Mouse (Mus musculus): ENCODE data around the gene Clstn2.

Gene Clstn2

DNA sequence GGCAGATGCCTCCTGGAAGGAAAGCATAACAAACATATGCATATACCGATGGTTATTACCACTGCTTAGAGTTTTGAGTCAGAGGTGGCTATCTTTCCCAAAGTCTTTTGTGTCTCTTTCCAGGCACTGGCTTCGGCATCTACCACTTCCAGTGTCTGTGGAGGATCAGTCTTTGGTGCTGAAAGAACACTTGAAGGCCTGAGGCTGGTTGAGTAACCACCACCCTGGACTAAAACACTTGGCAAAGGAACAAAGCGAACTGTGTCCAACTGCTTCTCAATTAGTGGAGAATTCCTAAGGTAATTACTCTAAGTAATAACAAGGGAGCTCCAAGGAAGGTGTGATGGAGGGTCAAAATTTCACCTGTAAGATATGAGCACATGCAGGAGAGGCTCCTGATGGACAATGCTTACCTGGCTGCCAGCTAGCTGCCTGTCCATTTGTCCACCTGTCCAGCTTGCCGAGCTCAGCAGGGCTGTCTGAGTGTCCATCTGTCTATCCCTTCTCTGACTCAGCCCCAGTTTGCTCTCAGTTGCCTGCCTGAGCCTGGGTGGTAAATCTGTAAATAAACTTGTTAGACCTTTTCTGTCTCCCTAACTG lies 346.1 kb downstream of the Clstn2 start:
- TF ChIP-seq GATA4 (IDR thresholded peaks at IDR 0.05; ENCODE audit: insufficient replicate concordance, low read length), result no peak

DNA sequence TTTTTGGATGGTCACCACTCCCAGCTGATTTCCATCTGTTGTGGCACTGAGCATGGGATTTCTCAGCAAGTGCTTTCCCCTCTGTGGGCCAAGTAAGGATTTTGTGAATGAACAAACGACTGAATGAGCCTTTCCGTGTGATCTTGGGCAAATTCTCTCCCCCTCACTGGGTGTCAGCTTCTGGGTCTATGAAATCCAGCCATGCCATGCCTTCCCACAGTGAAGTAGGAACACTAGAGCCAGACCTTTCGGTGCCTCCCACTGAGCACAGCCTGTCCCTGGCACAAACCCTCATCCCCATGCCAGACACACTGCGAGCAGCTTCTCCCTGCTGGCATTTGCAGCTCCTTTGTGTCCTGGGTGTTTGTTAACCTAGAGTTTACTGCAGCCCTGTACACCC lies 347.3 kb downstream of the Clstn2 start:
- no peak for TF ChIP-seq GATA4 (IDR thresholded peaks at IDR 0.05; ENCODE audit: insufficient replicate concordance, low read length)

DNA sequence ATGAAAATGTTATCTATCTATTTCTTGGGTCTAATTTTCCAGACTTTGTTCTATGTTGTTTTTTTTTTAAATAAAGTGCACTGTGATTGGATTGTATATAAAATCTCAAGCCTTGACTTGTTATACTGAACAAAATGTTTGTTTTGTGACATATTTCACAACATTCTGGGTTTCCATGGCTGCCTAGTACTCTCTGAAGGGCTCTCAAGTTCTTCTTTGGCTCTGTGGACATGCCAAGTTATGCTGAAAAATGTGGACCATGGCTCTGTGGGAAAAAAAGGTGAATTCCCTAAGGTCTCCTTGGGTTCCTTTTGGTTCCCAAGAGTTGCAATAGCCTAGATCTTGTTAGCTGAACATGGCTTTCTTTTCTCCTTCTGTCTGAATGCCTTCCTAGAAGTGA lies 353.1 kb downstream of the Clstn2 start:
- no peak for TF ChIP-seq GATA4 (IDR thresholded peaks at IDR 0.05; ENCODE audit: insufficient replicate concordance, low read length)

DNA sequence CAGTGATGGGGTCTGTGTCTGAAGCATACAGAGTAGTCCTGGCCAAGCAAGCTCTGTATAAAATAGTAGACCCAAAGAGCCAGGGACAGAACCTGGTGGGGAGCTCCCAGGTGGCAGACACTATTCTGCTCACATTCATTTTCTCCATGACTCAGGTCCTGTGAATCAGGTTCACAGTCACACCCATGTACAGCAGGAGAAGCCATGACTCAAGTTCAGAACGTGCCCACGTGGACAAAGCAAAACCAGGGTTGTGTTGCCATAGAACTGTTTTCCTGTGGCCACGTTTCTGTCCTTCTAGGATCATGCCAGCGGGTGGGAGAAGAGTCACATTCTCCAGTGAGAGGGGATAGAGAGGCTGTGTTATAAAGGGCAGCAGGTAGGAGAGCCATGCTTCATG lies 353.9 kb downstream of the Clstn2 start:
- TF ChIP-seq GATA4 (IDR thresholded peaks at IDR 0.05; ENCODE audit: insufficient replicate concordance, low read length), result no peak

DNA sequence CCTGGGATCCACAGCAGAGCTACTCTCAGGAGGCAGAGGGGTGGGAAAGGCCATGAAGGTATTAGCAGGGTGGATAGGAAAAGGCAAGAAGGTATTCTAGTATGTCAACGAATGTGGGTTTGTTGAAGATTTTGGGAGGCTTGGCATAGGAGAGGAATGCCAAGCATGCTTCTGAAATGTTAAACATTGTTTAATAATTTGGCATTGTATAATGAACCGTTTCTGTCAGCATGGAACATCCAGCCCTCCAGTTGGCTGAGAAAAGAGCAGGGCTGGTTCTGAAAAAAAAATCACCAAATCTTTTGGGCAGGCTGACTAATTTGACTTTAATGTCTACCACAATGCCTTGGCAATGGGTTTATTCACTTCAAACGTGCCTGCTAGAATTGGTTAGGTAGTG lies 355.9 kb downstream of the Clstn2 start:
- no peak for TF ChIP-seq GATA4 (IDR thresholded peaks at IDR 0.05; ENCODE audit: insufficient replicate concordance, low read length)

DNA sequence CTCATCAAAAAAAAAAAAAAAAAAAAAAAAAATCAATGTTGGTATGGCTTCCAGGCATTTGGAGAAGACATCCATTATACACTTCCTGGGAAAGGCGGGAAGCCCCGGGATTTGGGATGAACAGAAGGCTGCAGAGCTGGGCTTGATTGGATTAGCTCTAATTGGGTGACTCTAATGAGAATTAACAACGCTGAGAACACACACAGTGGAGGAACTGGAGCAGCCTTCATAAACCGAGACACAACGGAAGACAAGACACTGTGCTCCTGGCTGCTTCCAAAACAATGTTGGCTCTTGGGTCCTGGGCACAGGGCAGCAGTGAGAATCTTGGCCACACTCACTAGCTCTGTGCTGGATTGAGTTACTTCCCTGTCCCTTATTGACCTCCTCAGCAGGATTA lies 360.3 kb downstream of the Clstn2 start:
- no peak for TF ChIP-seq GATA4 (IDR thresholded peaks at IDR 0.05; ENCODE audit: insufficient replicate concordance, low read length)

DNA sequence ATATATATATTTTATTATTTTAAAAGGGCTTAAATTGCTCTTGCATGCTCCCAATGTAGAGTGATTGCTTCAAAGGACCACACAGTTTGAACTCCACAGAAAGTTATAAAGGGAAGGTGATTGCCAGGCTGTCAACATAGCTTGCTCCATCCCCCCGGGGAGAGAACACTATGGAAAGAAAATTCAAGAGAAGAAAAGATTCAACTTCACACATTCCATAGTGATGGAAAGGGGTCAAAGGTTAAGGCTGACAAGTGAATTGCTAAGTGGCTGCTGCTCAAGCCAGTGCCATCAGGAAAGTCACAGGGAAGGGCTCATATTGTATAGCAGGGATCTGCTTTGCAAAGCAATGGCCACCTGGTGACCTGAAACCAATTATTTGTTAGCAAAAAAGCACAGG lies 360.8 kb downstream of the Clstn2 start:
- TF ChIP-seq GATA4 (IDR thresholded peaks at IDR 0.05; ENCODE audit: insufficient replicate concordance, low read length), result no peak

DNA sequence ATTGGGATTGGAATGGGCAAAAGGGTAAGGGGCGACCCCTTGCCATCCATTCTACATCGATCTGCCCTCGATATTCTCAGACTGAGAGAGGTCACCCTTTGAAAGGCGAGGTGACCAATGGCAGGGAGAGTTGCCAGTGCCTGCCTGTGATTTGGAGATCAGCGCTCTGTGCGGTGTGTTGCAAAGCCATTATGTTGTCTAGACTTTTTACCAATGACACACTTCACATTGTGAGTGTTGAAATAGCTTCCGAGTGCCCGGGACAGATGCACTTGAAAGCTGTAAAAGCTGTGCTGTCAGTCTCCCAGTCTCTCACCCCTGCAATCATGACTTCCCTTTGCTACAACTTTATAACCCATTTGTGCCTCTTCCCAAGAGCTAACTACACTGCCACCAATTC lies 362.3 kb downstream of the Clstn2 start:
- TF ChIP-seq GATA4 (IDR thresholded peaks at IDR 0.05; ENCODE audit: insufficient replicate concordance, low read length), result no peak

DNA sequence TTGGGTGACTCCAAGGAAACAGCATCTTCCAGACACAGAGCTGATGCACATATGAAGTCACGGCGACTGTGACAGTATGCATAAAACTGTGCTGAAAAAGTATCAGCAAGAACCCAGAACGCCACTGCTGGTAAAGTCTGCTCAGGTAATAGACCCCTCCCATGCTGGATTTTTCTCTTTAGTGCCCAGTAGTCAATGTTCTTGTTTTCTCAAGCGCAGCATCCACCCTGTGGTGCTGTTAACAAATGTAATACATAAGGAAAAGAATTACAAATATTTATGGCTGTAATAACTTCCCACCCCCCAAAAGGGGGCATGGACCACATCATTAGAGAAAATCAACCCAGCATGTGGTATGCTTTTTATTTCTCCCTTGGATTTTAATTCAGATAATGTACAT lies 372.0 kb downstream of the Clstn2 start:
- no peak for TF ChIP-seq GATA4 (IDR thresholded peaks at IDR 0.05; ENCODE audit: insufficient replicate concordance, low read length)

DNA sequence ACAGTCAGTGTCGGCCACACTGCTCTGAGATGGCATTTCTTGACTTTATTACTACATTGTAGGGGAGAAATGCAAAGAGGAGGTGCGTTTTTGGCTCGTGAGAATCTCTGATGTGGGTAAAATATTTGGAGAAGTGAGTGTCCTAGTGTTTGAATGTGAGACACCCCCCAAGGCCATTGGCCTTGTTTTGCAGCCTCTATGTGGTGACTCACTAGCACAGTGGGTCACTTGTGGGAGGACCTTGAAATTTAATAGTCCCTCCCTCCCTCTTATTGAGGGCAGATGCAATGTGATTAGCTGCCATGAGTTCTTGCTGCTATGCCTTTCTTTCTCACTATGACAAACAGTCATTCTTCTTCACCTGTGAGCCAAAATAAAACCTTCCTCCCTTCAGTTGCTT lies 374.2 kb downstream of the Clstn2 start:
- no peak for TF ChIP-seq GATA4 (IDR thresholded peaks at IDR 0.05; ENCODE audit: insufficient replicate concordance, low read length)

DNA sequence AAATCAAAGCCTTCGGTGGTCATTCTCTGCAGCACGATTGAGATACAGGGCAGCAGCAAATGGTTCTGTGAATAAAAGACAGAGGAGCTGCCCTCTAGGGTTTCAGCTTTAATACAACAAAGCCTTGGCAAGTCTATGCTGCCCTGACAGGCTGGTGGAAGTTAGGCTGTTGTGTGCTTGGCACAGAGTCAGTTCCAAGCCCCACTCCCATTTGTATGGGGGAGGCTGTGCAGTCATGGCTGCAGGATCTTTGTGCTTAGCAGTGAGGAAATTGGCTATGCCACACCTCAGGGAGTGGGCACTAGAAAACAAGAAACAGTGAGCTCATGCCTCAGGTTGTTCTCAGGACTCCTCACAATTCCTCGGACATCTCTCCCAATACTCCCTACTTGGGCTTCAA lies 384.6 kb downstream of the Clstn2 start:
- no peak for TF ChIP-seq GATA4 (IDR thresholded peaks at IDR 0.05; ENCODE audit: insufficient replicate concordance, low read length)

DNA sequence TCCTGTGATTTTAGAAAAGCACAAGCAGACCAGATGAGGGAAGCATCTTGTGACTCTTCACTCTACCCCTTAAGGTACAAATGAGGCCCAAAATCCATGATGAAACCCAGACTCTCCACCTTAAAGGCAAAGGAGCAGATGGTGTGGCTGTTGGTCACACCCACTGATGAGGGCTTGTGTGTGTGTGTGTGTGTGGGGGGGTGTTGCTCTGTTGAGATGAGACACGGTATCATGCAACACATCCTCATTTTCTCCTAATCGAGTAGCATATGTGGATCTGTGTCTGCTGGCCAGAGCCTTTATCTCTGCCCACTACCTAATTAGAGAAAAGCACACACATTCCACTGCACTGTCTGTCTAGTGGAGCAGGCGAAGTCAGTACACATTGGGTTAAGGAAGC lies 387.2 kb downstream of the Clstn2 start:
- TF ChIP-seq GATA4 (IDR thresholded peaks at IDR 0.05; ENCODE audit: insufficient replicate concordance, low read length), result no peak

DNA sequence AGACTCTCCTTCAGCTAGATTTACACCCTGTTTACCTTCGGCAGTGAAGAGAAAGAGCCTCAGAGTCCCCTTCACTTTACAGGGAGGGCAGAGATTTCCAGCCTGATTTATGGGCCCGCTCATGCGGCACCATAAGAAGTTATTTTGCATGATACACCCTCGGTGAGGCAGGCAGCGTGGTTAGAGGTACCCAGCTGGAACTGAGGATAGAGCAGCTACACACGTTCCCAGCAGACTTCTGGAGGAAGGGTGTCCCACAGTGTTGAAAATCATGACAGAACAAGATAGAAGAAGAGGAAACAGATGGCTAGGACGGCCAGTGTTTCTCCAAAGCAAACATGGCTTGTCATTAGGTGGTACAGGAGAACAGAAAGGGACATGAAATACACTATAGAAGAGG lies 390.6 kb downstream of the Clstn2 start:
- TF ChIP-seq GATA4 (IDR thresholded peaks at IDR 0.05; ENCODE audit: insufficient replicate concordance, low read length), result no peak

DNA sequence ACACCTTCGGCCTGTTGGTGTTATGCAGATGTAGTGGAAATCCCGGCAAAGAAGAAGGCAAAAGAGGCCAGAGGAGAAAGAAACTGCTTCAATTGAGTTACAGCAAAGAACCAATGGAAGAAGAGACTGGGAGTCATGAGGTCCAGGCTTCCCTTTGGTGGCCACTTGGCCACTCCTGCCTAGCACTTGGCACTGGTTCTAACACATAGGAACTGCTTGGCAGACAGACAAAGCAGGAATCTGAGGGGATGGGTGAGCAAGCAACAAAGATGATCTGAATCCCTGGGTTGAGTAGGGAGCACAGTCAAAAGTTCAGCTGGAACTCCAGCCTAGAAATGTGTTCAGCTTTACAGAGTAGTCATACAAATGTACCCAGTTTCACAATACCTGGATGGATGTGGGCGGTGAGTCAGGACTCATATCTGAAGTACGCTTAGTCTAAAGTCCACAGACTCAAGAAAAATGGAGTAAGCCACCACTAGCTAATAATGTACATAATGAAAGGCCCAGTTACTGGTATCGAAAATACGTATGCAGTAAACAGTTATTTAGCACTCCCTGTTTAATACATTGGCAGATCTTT lies 392.9 kb downstream of the Clstn2 start:
- no peak for TF ChIP-seq GATA4 (IDR thresholded peaks at IDR 0.05; ENCODE audit: insufficient replicate concordance, low read length)

DNA sequence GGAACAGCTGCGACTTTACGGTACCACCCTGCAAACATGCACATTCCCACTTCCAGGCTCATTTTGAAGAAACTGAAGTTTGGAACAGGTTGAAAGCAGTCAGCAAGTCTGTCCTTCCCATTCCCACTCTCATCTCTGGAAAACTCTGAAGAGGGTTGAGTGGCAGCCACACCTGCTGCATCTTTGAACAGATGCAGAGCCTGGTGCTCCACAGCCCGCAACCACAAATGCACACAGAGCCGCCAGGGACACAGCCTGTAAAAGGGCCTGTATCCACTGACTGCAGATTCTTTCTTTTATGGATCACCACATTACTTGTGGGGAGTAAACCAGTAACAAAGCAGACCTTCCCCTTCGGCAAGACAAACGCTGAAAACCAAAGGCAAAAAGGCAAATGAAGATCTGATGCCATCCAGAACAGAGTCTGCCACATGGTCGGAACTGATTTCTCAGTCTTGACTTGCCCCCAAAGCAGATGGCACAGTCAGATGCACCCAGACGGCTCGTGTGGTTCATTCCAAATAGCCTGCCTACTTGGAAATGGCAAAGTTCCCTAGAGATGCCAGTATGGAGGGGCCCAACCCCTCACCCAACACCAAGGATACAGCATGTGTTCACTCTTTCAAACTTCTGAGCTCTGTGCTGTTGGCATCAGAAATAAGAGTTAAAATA lies 394.2 kb downstream of the Clstn2 start:
- no peak for TF ChIP-seq GATA4 (IDR thresholded peaks at IDR 0.05; ENCODE audit: insufficient replicate concordance, low read length)

DNA sequence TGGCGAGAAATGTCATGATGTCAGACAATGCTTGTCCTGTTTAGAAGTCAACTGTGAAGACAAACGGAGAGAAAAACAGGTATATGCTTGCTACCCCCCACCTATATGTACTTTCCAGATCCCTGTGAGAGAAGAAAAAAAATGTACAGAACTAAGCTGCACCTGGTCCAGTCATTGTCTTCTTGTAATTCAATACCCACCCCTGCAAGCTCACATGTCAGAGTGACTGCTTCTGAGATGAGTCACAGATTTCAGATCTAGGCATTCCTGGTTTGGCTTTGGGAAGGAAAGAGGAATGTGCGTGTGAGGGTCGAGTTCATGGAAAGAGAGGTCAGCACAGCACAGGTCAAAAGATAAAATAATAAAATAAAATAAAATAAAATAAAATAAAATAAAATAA lies 397.6 kb downstream of the Clstn2 start:
- TF ChIP-seq GATA4 (IDR thresholded peaks at IDR 0.05; ENCODE audit: insufficient replicate concordance, low read length), result no peak

DNA sequence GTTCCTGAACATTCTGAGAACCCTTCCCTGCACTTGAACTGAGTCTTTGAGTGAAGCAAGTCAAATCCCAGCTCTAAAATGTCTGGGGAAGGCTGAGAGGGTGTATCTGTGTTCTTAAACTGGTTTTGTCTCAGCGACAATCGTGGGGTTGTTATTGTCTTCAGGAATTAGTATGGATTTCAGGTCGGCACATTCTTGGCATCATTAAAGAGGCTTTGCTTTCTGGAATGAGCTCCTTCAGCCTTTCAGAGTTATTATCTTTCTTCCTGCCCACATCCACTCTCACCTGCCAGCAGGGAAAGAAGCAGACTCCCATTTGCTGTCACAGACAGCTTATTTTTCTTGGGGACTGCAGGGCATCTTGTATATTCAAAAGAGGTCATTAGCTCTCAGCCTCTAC lies 398.1 kb downstream of the Clstn2 start:
- TF ChIP-seq GATA4 (IDR thresholded peaks at IDR 0.05; ENCODE audit: insufficient replicate concordance, low read length), result no peak
